Mouse (Mus musculus) lung, embryonic 15.5 days (tissue): ENCODE measurements around the gene Kif24. TPM values are rescaled to one million over a fixed set of nuclear protein-coding genes. Genes with fewer than 3 reads are reported as not detected.
A peak's percentile ranks its signal among the peaks of the same experiment; 100 is the strongest.
"Not testable (repeated sequence)": the region's sequence is repeated elsewhere in the genome, so short reads cannot be mapped to it uniquely, and the experiment has no call there.

Experiments used
- ATAC-seq: fragments of 200-750 bp; cut with Nextera tagmentation; 2 replicates; pipeline ENCODE4 v1.8.0; 2017; ENCODE audit warnings: moderate number of reproducible peaks, borderline replicate concordance; ENCODE audit not compliant: low FRiP score, low TSS enrichment; ENCODE audit errors: extremely low read depth
- H3K27ac ChIP-seq: fragments of 300-500 bp; sonication (generic); 2 replicates; pipeline ENCODE4 v1.5.1; 2015; ENCODE audit warnings: moderate library complexity, mild to moderate bottlenecking, inconsistent platforms
- H3K27me3 ChIP-seq: fragments of 300-500 bp; sonication (generic); 2 replicates; pipeline ENCODE4 v1.6.1; 2015; ENCODE audit warnings: inconsistent platforms
- H3K36me3 ChIP-seq: fragments of 300-500 bp; sonication (generic); 2 replicates; pipeline ENCODE4 v1.6.1; 2015; ENCODE audit warnings: inconsistent platforms
- H3K4me1 ChIP-seq: fragments of 300-500 bp; sonication (generic); 2 replicates; pipeline ENCODE4 v1.6.1; 2015; ENCODE audit warnings: inconsistent platforms
- H3K4me2 ChIP-seq: fragments of 300-500 bp; sonication (generic); 2 replicates; pipeline ENCODE4 v1.6.1; 2015; ENCODE audit warnings: inconsistent platforms, mild to moderate bottlenecking, moderate library complexity
- H3K4me3 ChIP-seq: fragments of 300-500 bp; sonication (generic); 2 replicates; pipeline ENCODE4 v1.5.1; 2015; ENCODE audit warnings: mild to moderate bottlenecking, inconsistent platforms
- H3K9ac ChIP-seq: fragments of 300-500 bp; sonication (generic); 2 replicates; pipeline ENCODE4 v1.6.1; 2015; ENCODE audit warnings: inconsistent platforms
- H3K9me3 ChIP-seq: fragments of 300-500 bp; sonication (generic); 2 replicates; pipeline ENCODE4 v1.6.1; 2016; ENCODE audit warnings: inconsistent platforms
- WGBS: fragments of 180-500 bp; shearing (Covaris S2); methylation state at CpG from one replicate; pipeline ENCODE4 v1.1.7; 2015; 5-methylcytosine and 5-hydroxymethylcytosine counted together
- polyA plus RNA-seq: library from polyadenylated mRNA; unstranded; fragments of >200 nt; fragmentation: Nextera tagmentation; extraction: Ambion mirVana; gene quantifications from 2 replicates; pipeline ENCODE4 v1.2.1, GENCODE M21; 2015

Gene Kif24
- polyA plus RNA-seq, 1 experiment from 2014 or later: 8.3 TPM

GRCm38 (mm10) chr4:41480254-41480653, 15.6 kb upstream of the Kif24 start:
- Histone ChIP-seq H3K9me3 (no peaks in the 10 kb centered on the region), H3K4me2 (no peak overlapping the region), H3K27ac (peak overlapping the region; percentile 66), H3K27me3 (no peaks in the 10 kb centered on the region), H3K9ac (no peak overlapping the region), H3K36me3 (no peaks in the 10 kb centered on the region), H3K4me1 (peaks cover 24% of the 10 kb centered on the region), H3K4me3 (no peak overlapping the region)
- ATAC-seq: no peak
- WGBS: 68% methylated on average over 8 of the region's 8 CpGs

GRCm38 (mm10) chr4:41479456-41479804, 14.7 kb upstream of the Kif24 start:
- no peaks in the 10 kb centered on the region for H3K36me3 ChIP-seq
- no peaks in the 10 kb centered on the region for H3K9me3 ChIP-seq
- peak overlapping the region; percentile 66 for H3K27ac ChIP-seq
- H3K4me2 ChIP-seq: no peak overlapping the region
- WGBS: 47% methylated on average over 1 of the region's 1 CpGs
- H3K9ac ChIP-seq: no peak overlapping the region
- no peak overlapping the region for H3K4me3 ChIP-seq
- H3K4me1 ChIP-seq: peaks cover 24% of the 10 kb centered on the region
- H3K27me3 ChIP-seq: no peaks in the 10 kb centered on the region
- ATAC-seq: peak; percentile 60; the same call in 1 of the 2 replicates

GRCm38 (mm10) chr4:41478751-41479455, 14.2 kb upstream of the Kif24 start:
- Histone ChIP-seq H3K4me2 (no peak overlapping the region), H3K9ac (no peak overlapping the region), H3K27ac (peak overlapping the region; percentile 51; the same call in 1 of the 2 replicates), H3K27me3 (no peaks in the 10 kb centered on the region), H3K9me3 (no peaks in the 10 kb centered on the region), H3K4me1 (peaks cover 24% of the 10 kb centered on the region), H3K36me3 (no peaks in the 10 kb centered on the region), H3K4me3 (no peak overlapping the region)
- WGBS: 67% methylated on average over 4 of the region's 4 CpGs
- ATAC-seq: no peak

GRCm38 (mm10) chr4:41477648-41478160, 13.0 kb upstream of the Kif24 start:
- Histone ChIP-seq H3K9ac (no peak overlapping the region), H3K27me3 (no peaks in the 10 kb centered on the region), H3K4me1 (peaks cover 24% of the 10 kb centered on the region), H3K36me3 (no peaks in the 10 kb centered on the region), H3K27ac (no peak overlapping the region), H3K9me3 (no peaks in the 10 kb centered on the region), H3K4me3 (no peak overlapping the region), H3K4me2 (no peak overlapping the region)
- WGBS: 84% methylated on average over 9 of the region's 9 CpGs
- ATAC-seq: no peak

GRCm38 (mm10) chr4:41471384-41471689, 6.7 kb upstream of the Kif24 start:
- Histone ChIP-seq H3K36me3 (no peaks in the 10 kb centered on the region), H3K9me3 (no peaks in the 10 kb centered on the region), H3K27me3 (no peaks in the 10 kb centered on the region), H3K27ac (no peak overlapping the region), H3K4me1 (no peaks in the 10 kb centered on the region), H3K4me2 (no peak overlapping the region), H3K9ac (no peak overlapping the region), H3K4me3 (no peak overlapping the region)
- no peak for ATAC-seq
- 80% methylated on average over 1 of the region's 1 CpGs for WGBS

GRCm38 (mm10) chr4:41470684-41471383, 6.1 kb upstream of the Kif24 start:
- H3K9me3 ChIP-seq: no peaks in the 10 kb centered on the region
- 0 out of 2 replicates have a peak, but pooled peaks cover 2% of the 10 kb centered on the region for H3K4me1 ChIP-seq
- no peaks in the 10 kb centered on the region for H3K27me3 ChIP-seq
- H3K4me3 ChIP-seq: no peak overlapping the region
- H3K9ac ChIP-seq: no peak overlapping the region
- WGBS: 57% methylated on average over 5 of the region's 5 CpGs
- H3K36me3 ChIP-seq: no peaks in the 10 kb centered on the region
- no peak overlapping the region for H3K4me2 ChIP-seq
- H3K27ac ChIP-seq: no peak overlapping the region
- no peak for ATAC-seq

GRCm38 (mm10) chr4:41470051-41470683, 5.5 kb upstream of the Kif24 start:
- WGBS: 64% methylated on average over 7 of the region's 7 CpGs
- Histone ChIP-seq H3K4me3 (no peak overlapping the region), H3K27ac (no peak overlapping the region), H3K9ac (no peak overlapping the region), H3K9me3 (no peaks in the 10 kb centered on the region), H3K4me1 (0 out of 2 replicates have a peak, but pooled peaks cover 7% of the 10 kb centered on the region), H3K4me2 (no peak overlapping the region), H3K27me3 (no peaks in the 10 kb centered on the region), H3K36me3 (no peaks in the 10 kb centered on the region)
- no peak for ATAC-seq

GRCm38 (mm10) chr4:41469199-41469598, 4.5 kb upstream of the Kif24 start:
- no peak for ATAC-seq
- 83% methylated on average over 10 of the region's 10 CpGs for WGBS
- 0 out of 2 replicates have a peak, but pooled peaks cover 7% of the 10 kb centered on the region for H3K4me1 ChIP-seq
- no peaks in the 10 kb centered on the region for H3K27me3 ChIP-seq
- H3K9ac ChIP-seq: no peak overlapping the region
- H3K4me3 ChIP-seq: no peak overlapping the region
- H3K27ac ChIP-seq: no peak overlapping the region
- no peaks in the 10 kb centered on the region for H3K9me3 ChIP-seq
- no peak overlapping the region for H3K4me2 ChIP-seq
- no peaks in the 10 kb centered on the region for H3K36me3 ChIP-seq

GRCm38 (mm10) chr4:41468396-41469080, 3.9 kb upstream of the Kif24 start:
- Histone ChIP-seq H3K4me3 (no peak overlapping the region), H3K27me3 (no peaks in the 10 kb centered on the region), H3K9me3 (no peaks in the 10 kb centered on the region), H3K27ac (no peak overlapping the region), H3K4me1 (peaks cover 12% of the 10 kb centered on the region), H3K36me3 (no peaks in the 10 kb centered on the region), H3K4me2 (no peak overlapping the region), H3K9ac (no peak overlapping the region)
- ATAC-seq: no peak
- WGBS: 52% methylated on average over 17 of the region's 17 CpGs

- WGBS: 3% methylated on average over 17 of the region's 17 CpGs
- H3K9ac ChIP-seq: peak overlapping the region; percentile 75
- H3K9me3 ChIP-seq: no peaks in the 10 kb centered on the region
- H3K4me3 ChIP-seq: peak overlapping the region; percentile 73
- H3K27me3 ChIP-seq: no peaks in the 10 kb centered on the region
- H3K4me2 ChIP-seq: peak overlapping the region; percentile 60
- H3K36me3 ChIP-seq: no peaks in the 10 kb centered on the region
- peak overlapping the region; percentile 46; the same call in 1 of the 2 replicates for H3K27ac ChIP-seq
- H3K4me1 ChIP-seq: peaks cover 16% of the 10 kb centered on the region
- no peak for ATAC-seq
Measured at GRCm38 (mm10) chr4:41465287-41465665, 589 bp upstream of the Kif24 start.

GRCm38 (mm10) chr4:41463051-41463738, 1.5 kb downstream of the Kif24 start:
- not testable (repeated sequence) for H3K27me3 ChIP-seq, H3K9me3 ChIP-seq, H3K27ac ChIP-seq, ATAC-seq, H3K36me3 ChIP-seq, H3K9ac ChIP-seq
- WGBS: 55% methylated on average over 3 of the region's 3 CpGs
- Histone ChIP-seq H3K4me2 (peak overlapping the region; percentile 69), H3K4me3 (peak overlapping the region; percentile 73), H3K4me1 (peaks cover 16% of the 10 kb centered on the region)
